ENCODE assay signal across 28 mouse cellular contexts in the genomic region with DNA sequence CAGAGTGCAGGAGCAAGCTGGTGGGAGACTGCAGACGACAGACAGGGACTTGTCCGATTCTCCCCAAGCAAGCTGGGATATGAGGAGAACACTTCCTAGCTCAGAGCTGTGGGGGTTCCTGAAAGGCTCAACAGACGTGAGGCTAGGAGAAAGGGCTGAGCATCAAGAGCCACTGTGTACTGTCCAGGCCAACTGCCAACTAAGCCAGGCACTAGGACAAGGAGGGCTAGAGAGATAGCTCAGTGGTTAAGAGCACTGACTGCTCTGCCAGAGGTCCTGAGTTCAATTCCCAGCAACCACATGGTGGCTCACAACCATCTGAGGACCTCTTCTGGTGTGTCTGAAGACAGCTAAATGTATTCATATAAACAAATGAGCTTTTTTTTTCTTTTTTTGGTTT. TPM values are rescaled to one million over a fixed set of nuclear protein-coding genes. Genes with fewer than 3 reads are reported as not detected.
DNase-seq lines count a peak whose midpoint lies in the region; ATAC-seq and TF ChIP-seq lines count a peak whose summit lies in the region.
"Had no signal": no experiment of that assay in that cellular context is flagged by ENCODE, and none has a peak within 500 bp of the region (broad histone marks: within the 10 kb centered on the region; RNA-seq: fewer than 3 reads in every experiment).

No protein-coding gene starts in this region.

- ATAC-seq in erythroblast, adult 5-6 weeks (replicated peaks; ENCODE audit: low FRiP score, poor library complexity, severe bottlenecking): no peak
- no peak for ATAC-seq in liver, embryonic 14.5 days (ENCODE audit: insufficient read depth)
- no peak for ATAC-seq in liver, postnatal 0 days
- ATAC-seq: hindbrain, postnatal 0 days; intestine, embryonic 15.5 days; lung, postnatal 0 days had no signal

- no peak for TF ChIP-seq POLR2A in MEL (IDR thresholded peaks at IDR 0.05; ENCODE audit: control insufficient read depth in 1 of 2, insufficient read depth in 1 of 2, low read depth in 1 of 2, low read length in 2 of 2, poor library complexity in 1 of 2)

- DNase-seq in liver, embryonic 14.5 days (ENCODE audit: low read depth in 3 of 3, low spot score in 3 of 3): no peak
- no peak for DNase-seq in liver, postnatal 0 days
- peak; percentile 40 for DNase-seq in MEL (ENCODE audit: low read depth, low spot score)
- DNase-seq in naive thymus-derived CD4-positive, alpha-beta T cell, adult 2 months (ENCODE audit: low read depth): peak; percentile 15
- DNase-seq in cerebellum, adult 11 months: no peak
- DNase-seq: adrenal gland, postnatal 25 days; cerebellum, adult 8-10 months; cerebellum, postnatal 25 days; gastrocnemius, postnatal 10 days; heart, postnatal 14 days; kidney, adult 8-10 months; kidney, postnatal 4 days; lung, postnatal 4 days; midbrain, embryonic 14.5 days; right cerebral cortex, postnatal 4 days; thymus, adult 18-20 months; thymus, postnatal 25 days had no signal

- H3K27ac ChIP-seq in liver, embryonic 14.5 days: no peak overlapping the region
- H3K27ac ChIP-seq in liver, postnatal 0 days (ENCODE audit: low read depth): no peak overlapping the region
- no peak overlapping the region for H3K27ac ChIP-seq in MEL (ENCODE audit: control insufficient read depth, low read depth, low read length)
- H3K27ac ChIP-seq: embryonic facial prominence, embryonic 12.5 days; hindbrain, postnatal 0 days; intestine, embryonic 15.5 days; kidney, postnatal 0 days; limb, embryonic 12.5 days; stomach, postnatal 0 days had no signal

- WGBS in liver, embryonic 14.5 days (ENCODE audit: insufficient replicate concordance): 80% methylated on average over 3 of the region's 3 CpGs
- 74% methylated on average over 3 of the region's 3 CpGs for WGBS in liver, postnatal 0 days (ENCODE audit: insufficient replicate concordance)

- no peak for TF ChIP-seq EP300 in liver, embryonic 14.5 days (IDR thresholded peaks at IDR 0.05; ENCODE audit: low read depth)
- no peak for TF ChIP-seq EP300 in liver, postnatal 0 days (IDR thresholded peaks at IDR 0.05; ENCODE audit: low read depth)
- no peak for TF ChIP-seq EP300 in MEL (IDR thresholded peaks at IDR 0.05; ENCODE audit: low read depth in 1 of 2, low read length in 2 of 2)

- H3K79me2 ChIP-seq in MEL (ENCODE audit: control insufficient read depth, insufficient read depth, low read length, poor library complexity): peaks cover 11% of the 10 kb centered on the region

- no peaks in the 10 kb centered on the region for H3K9me3 ChIP-seq in erythroblast, embryonic 14.5 days (ENCODE audit: control insufficient read depth, low read length)
- H3K9me3 ChIP-seq in liver, embryonic 14.5 days (ENCODE audit: control insufficient read depth, low read length): no peaks in the 10 kb centered on the region
- H3K9me3 ChIP-seq in liver, postnatal 0 days (ENCODE audit: low read length): no peaks in the 10 kb centered on the region
- no peaks in the 10 kb centered on the region for H3K9me3 ChIP-seq in MEL (replicated peaks; ENCODE audit: insufficient read depth, low read length)
- H3K9me3 ChIP-seq: embryonic facial prominence, embryonic 12.5 days; intestine, embryonic 15.5 days; limb, embryonic 12.5 days; megakaryocyte, embryonic 14.5 days had no signal

- peak overlapping the region; percentile 21 for H3K4me3 ChIP-seq in erythroblast, embryonic 14.5 days (replicated peaks)
- no peak overlapping the region for H3K4me3 ChIP-seq in liver, embryonic 14.5 days (ENCODE audit: insufficient read depth in 1 of 2, low read depth in 2 of 2, low read length in 2 of 2)
- no peak overlapping the region for H3K4me3 ChIP-seq in liver, postnatal 0 days (ENCODE audit: low read depth, low read length)
- H3K4me3 ChIP-seq in MEL (ENCODE audit: control insufficient read depth in 1 of 2, insufficient read depth in 1 of 2, low read depth in 2 of 2, low read length in 2 of 2): no peak overlapping the region

- peaks cover 68% of the 10 kb centered on the region for H3K4me1 ChIP-seq in erythroblast, embryonic 14.5 days (ENCODE audit: control insufficient read depth)
- H3K4me1 ChIP-seq in liver, embryonic 14.5 days (replicated peaks; ENCODE audit: control insufficient read depth in 2 of 2, insufficient read depth in 2 of 2, low read length in 1 of 2): peaks cover 13 to 16% of the 10 kb centered on the region in 2 experiments
- peaks cover 24% of the 10 kb centered on the region for H3K4me1 ChIP-seq in liver, postnatal 0 days (ENCODE audit: insufficient read depth)
- peaks cover 3 to 15% of the 10 kb centered on the region in 2 experiments; a peak in 3 of 4 replicates for H3K4me1 ChIP-seq in MEL (ENCODE audit: control insufficient read depth in 1 of 2, insufficient read depth in 2 of 2, low read length in 2 of 2)

- H3K27me3 ChIP-seq in erythroblast, embryonic 14.5 days (ENCODE audit: control insufficient read depth): no peaks in the 10 kb centered on the region
- no peaks in the 10 kb centered on the region for H3K27me3 ChIP-seq in liver, embryonic 14.5 days (ENCODE audit: control insufficient read depth, insufficient read depth, low read length)
- H3K27me3 ChIP-seq in liver, postnatal 0 days (ENCODE audit: insufficient read depth, low read length): no peaks in the 10 kb centered on the region
- H3K27me3 ChIP-seq in MEL (ENCODE audit: control insufficient read depth in 1 of 2, insufficient read depth in 2 of 2, low read length in 2 of 2): no peaks in the 10 kb centered on the region
- H3K27me3 ChIP-seq: embryonic facial prominence, embryonic 12.5 days; intestine, embryonic 15.5 days; limb, embryonic 12.5 days; megakaryocyte, embryonic 14.5 days had no signal

- H3K9ac ChIP-seq in liver, embryonic 14.5 days (replicated peaks): no peak overlapping the region
- no peak overlapping the region for H3K9ac ChIP-seq in liver, postnatal 0 days (replicated peaks)
- no peak overlapping the region for H3K9ac ChIP-seq in MEL (ENCODE audit: control insufficient read depth, low read depth, low read length, poor library complexity, severe bottlenecking)

- 0 out of 2 replicates have a peak, but pooled peaks have one; percentile 1 for TF ChIP-seq CTCF in liver, embryonic 14.5 days (IDR thresholded peaks at IDR 0.05; ENCODE audit: low read depth)
- no peak for TF ChIP-seq CTCF in liver, postnatal 0 days (IDR thresholded peaks at IDR 0.05; ENCODE audit: low read depth)
- TF ChIP-seq CTCF in MEL (IDR thresholded peaks at IDR 0.05 in 2 of 3, conservative IDR thresholded peaks at IDR 0.05 in 1 of 3; ENCODE audit: control insufficient read depth in 1 of 3, insufficient read depth in 1 of 3, low read depth in 2 of 3, low read length in 3 of 3, poor library complexity in 1 of 3, severe bottlenecking in 1 of 3): no peak

- no peak for TF ChIP-seq RAD21 in MEL (IDR thresholded peaks at IDR 0.05; ENCODE audit: low read depth, low read length)

- H3K4me2 ChIP-seq in liver, embryonic 14.5 days (ENCODE audit: low read depth): no peak overlapping the region; the same call in 1 of the 2 replicates
- H3K4me2 ChIP-seq in liver, postnatal 0 days (ENCODE audit: low read depth, low read length): no peak overlapping the region

- H3K36me3 ChIP-seq in erythroblast, embryonic 14.5 days (ENCODE audit: control insufficient read depth): peaks cover 86% of the 10 kb centered on the region
- peaks cover 34% of the 10 kb centered on the region for H3K36me3 ChIP-seq in liver, embryonic 14.5 days (replicated peaks; ENCODE audit: control insufficient read depth, insufficient read depth, low read depth)
- H3K36me3 ChIP-seq in liver, postnatal 0 days (replicated peaks; ENCODE audit: insufficient read depth, low read length): peaks cover 44% of the 10 kb centered on the region
- H3K36me3 ChIP-seq in MEL (ENCODE audit: control insufficient read depth in 1 of 2, insufficient read depth in 2 of 2, low read length in 2 of 2): peaks cover 0 to 3% of the 10 kb centered on the region in 2 experiments; a peak in 2 of 4 replicates

RNA-seq across cellular contexts. Expression of gene Gm20683, which starts 0.9 kb away (rescaled TPM):
- 0.68 and 1.1 TPM in 2 replicates for polyA plus RNA-seq in erythroblast, embryonic 14.5 days (2012)
- total RNA-seq in erythroblast, adult 5-6 weeks (2015; ENCODE audit: low replicate concordance): 0.84 TPM in 1 of 2 replicates, not detected in the other
- 2.6 TPM in 1 of 2 replicates, not detected in the other for total RNA-seq in erythroblast, adult 5-6 weeks (2017; ENCODE audit: low replicate concordance)
- 3.3 and 6.9 TPM in 2 replicates for polyA plus RNA-seq in liver, embryonic 14.5 days (2012; rRNA removed)
- 0.43 TPM in 1 of 2 replicates, not detected in the other for polyA plus RNA-seq in liver, embryonic 14.5 days (2014; fragmentation: Nextera tagmentation; extraction: Ambion mirVana)
- 0.30 and 0.34 TPM in 2 replicates for polyA plus RNA-seq in liver, postnatal 0 days (2015; fragmentation: Nextera tagmentation; extraction: Ambion mirVana)
- 2.8 and 4.9 TPM in 2 replicates for total RNA-seq in MEL (2012; rRNA removed)
- polyA plus RNA-seq in MEL (2012; ENCODE audit: insufficient read depth in 1 of 2, insufficient read length in 2 of 2, low read depth in 1 of 2, low replicate concordance in 2 of 2, missing spikeins in 1 of 2): 1 to 10 TPM in 1 of 2 experiments, not detected in 1; 6.8 TPM

RNA-seq across cellular contexts. Expression of gene Rhot2, which starts 2.1 kb away (rescaled TPM):
- 17.7 and 19.8 TPM in 2 replicates for polyA plus RNA-seq in erythroblast, embryonic 14.5 days (2012)
- 3.3 and 9.8 TPM in 2 replicates for total RNA-seq in erythroblast, adult 5-6 weeks (2015; ENCODE audit: low replicate concordance)
- 19.7 and 28.6 TPM in 2 replicates for total RNA-seq in erythroblast, adult 5-6 weeks (2017; ENCODE audit: low replicate concordance)
- polyA plus RNA-seq in liver, embryonic 14.5 days (2012; rRNA removed): 33.3 and 34.7 TPM in 2 replicates
- polyA plus RNA-seq in liver, embryonic 14.5 days (2014; fragmentation: Nextera tagmentation; extraction: Ambion mirVana): 4.2 and 5.3 TPM in 2 replicates
- polyA plus RNA-seq in liver, postnatal 0 days (2015; fragmentation: Nextera tagmentation; extraction: Ambion mirVana): 9.8 and 10.4 TPM in 2 replicates
- 24.9 and 29.1 TPM in 2 replicates for total RNA-seq in MEL (2012; rRNA removed)
- polyA plus RNA-seq in MEL (2012; ENCODE audit: insufficient read depth in 1 of 2, insufficient read length in 2 of 2, low read depth in 1 of 2, low replicate concordance in 2 of 2, missing spikeins in 1 of 2): 10 to 100 TPM in 1 of 2 experiments, not detected in 1; 54.5 TPM

RNA-seq across cellular contexts. Expression of gene Rhbdl1, which starts 5.4 kb away (rescaled TPM):
- 0.22 and 0.54 TPM in 2 replicates for polyA plus RNA-seq in erythroblast, embryonic 14.5 days (2012)
- total RNA-seq in erythroblast, adult 5-6 weeks (2015; ENCODE audit: low replicate concordance): not detected in 2 replicates
- total RNA-seq in erythroblast, adult 5-6 weeks (2017; ENCODE audit: low replicate concordance): 4.7 TPM in 1 of 2 replicates, not detected in the other
- polyA plus RNA-seq in liver, embryonic 14.5 days (2012; rRNA removed): 1.5 and 2.0 TPM in 2 replicates
- 0.35 and 0.58 TPM in 2 replicates for polyA plus RNA-seq in liver, embryonic 14.5 days (2014; fragmentation: Nextera tagmentation; extraction: Ambion mirVana)
- polyA plus RNA-seq in liver, postnatal 0 days (2015; fragmentation: Nextera tagmentation; extraction: Ambion mirVana): 0.17 and 0.35 TPM in 2 replicates
- 1.4 TPM in 2 replicates for total RNA-seq in MEL (2012; rRNA removed)
- polyA plus RNA-seq in MEL (2012; ENCODE audit: insufficient read depth in 1 of 2, insufficient read length in 2 of 2, low read depth in 1 of 2, low replicate concordance in 2 of 2, missing spikeins in 1 of 2): 1 to 10 TPM in 1 of 2 experiments, not detected in 1; 4.0 TPM
- total RNA-seq: monocyte, adult 5-6 weeks had no signal

RNA-seq across cellular contexts. Expression of gene Stub1, which starts 9.3 kb away (rescaled TPM):
- 10.1 and 10.6 TPM in 2 replicates for polyA plus RNA-seq in erythroblast, embryonic 14.5 days (2012)
- total RNA-seq in erythroblast, adult 5-6 weeks (2015; ENCODE audit: low replicate concordance): 15.0 and 28.0 TPM in 2 replicates
- 18.8 and 27.9 TPM in 2 replicates for total RNA-seq in erythroblast, adult 5-6 weeks (2017; ENCODE audit: low replicate concordance)
- 70.2 and 85.1 TPM in 2 replicates for polyA plus RNA-seq in liver, embryonic 14.5 days (2012; rRNA removed)
- 96.7 and 100 TPM in 2 replicates for polyA plus RNA-seq in liver, embryonic 14.5 days (2014; fragmentation: Nextera tagmentation; extraction: Ambion mirVana)
- 118 and 119 TPM in 2 replicates for polyA plus RNA-seq in liver, postnatal 0 days (2015; fragmentation: Nextera tagmentation; extraction: Ambion mirVana)
- total RNA-seq in MEL (2012; rRNA removed): 74.0 and 75.0 TPM in 2 replicates
- 10 to 100 TPM in 1 of 2 experiments, not detected in 1; 99.7 TPM for polyA plus RNA-seq in MEL (2012; ENCODE audit: insufficient read depth in 1 of 2, insufficient read length in 2 of 2, low read depth in 1 of 2, low replicate concordance in 2 of 2, missing spikeins in 1 of 2)

RNA-seq across cellular contexts. Expression of gene Jmjd8, which starts 13.8 kb away (rescaled TPM):
- polyA plus RNA-seq in erythroblast, embryonic 14.5 days (2012): 0.31 and 0.65 TPM in 2 replicates
- 0.84 and 2.1 TPM in 2 replicates for total RNA-seq in erythroblast, adult 5-6 weeks (2015; ENCODE audit: low replicate concordance)
- total RNA-seq in erythroblast, adult 5-6 weeks (2017; ENCODE audit: low replicate concordance): 3.9 and 6.7 TPM in 2 replicates
- 17.3 and 17.9 TPM in 2 replicates for polyA plus RNA-seq in liver, embryonic 14.5 days (2012; rRNA removed)
- 13.7 and 16.2 TPM in 2 replicates for polyA plus RNA-seq in liver, embryonic 14.5 days (2014; fragmentation: Nextera tagmentation; extraction: Ambion mirVana)
- polyA plus RNA-seq in liver, postnatal 0 days (2015; fragmentation: Nextera tagmentation; extraction: Ambion mirVana): 12.8 and 13.8 TPM in 2 replicates
- total RNA-seq in MEL (2012; rRNA removed): 12.9 and 13.1 TPM in 2 replicates
- 10 to 100 TPM in 1 of 2 experiments, not detected in 1; 23.9 TPM for polyA plus RNA-seq in MEL (2012; ENCODE audit: insufficient read depth in 1 of 2, insufficient read length in 2 of 2, low read depth in 1 of 2, low replicate concordance in 2 of 2, missing spikeins in 1 of 2)

Comparison
In these comparisons a context has a peak if more than half of its experiments do, and no peak if none do; other contexts are left out.
1. DNase-seq: peak in MEL (single experiment) and naive thymus-derived CD4-positive, alpha-beta T cell, adult 2 months (single experiment); none in liver, embryonic 14.5 days (0 of 3), liver, postnatal 0 days (single experiment) and cerebellum, adult 11 months (single experiment).